Mouse (Mus musculus): ENCODE results near the gene Obox1.
"Not testable (repeated sequence)": the region's sequence is repeated elsewhere in the genome, so short reads cannot be mapped to it uniquely, and the experiment has no call there.

Gene Obox1

GRCm38 (mm10) chr7:15388421-15388998 is at the start of gene Obox1, which contains the start of gene Obox2:
TSS of gene Obox1 (plus strand) at chr7:15388948.
TSS of gene Obox2 (plus strand) at chr7:15388721.
- not testable (repeated sequence) for DNase-seq (ENCODE audit: low spot score in 2 of 2)

GRCm38 (mm10) chr7:15399147-15399874 is 10.6 kb downstream of the Obox1 start:
- DNase-seq (ENCODE audit: low spot score in 2 of 2) = not testable (repeated sequence)

GRCm38 (mm10) chr7:15406816-15407215 is 18.1 kb downstream of the Obox1 start:
- not testable (repeated sequence) for DNase-seq (ENCODE audit: low spot score in 2 of 2)

GRCm38 (mm10) chr7:15418046-15418445 is 29.3 kb downstream of the Obox1 start:
- DNase-seq (ENCODE audit: low spot score in 2 of 2) = not testable (repeated sequence)

DNA sequence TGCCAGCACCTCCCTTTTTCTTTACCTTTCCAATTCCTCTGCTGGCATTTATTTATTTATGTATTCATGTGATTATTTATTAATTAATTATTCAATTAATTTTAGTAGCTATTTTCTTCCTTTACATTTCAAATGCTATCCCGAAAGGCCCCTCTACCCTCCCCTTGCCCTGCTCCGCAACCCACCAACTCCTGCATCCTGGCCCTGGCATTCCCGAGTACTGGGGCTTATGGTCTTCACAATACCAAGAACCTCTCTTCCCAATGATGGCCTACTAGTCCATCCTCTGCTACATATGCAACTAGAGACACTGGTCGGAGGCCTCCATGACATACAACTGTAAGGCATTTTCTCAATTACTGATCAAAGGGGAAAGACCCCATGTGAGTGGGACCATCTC is 36.8 kb downstream of the Obox1 start:
- not testable (repeated sequence) for DNase-seq (ENCODE audit: low spot score in 2 of 2)

- DNase-seq (ENCODE audit: low spot score in 2 of 2) = peak in 1 of 2 experiments; percentile 9
These were observed 120.7 kb downstream of the Obox1 start for GRCm38 (mm10) chr7:15509411-15509810.

All from spleen, postnatal 4 days (tissue).